Mouse (Mus musculus) brain, embryonic 14.5 days (tissue): ENCODE results near the gene Schip1.

Experiments
- CTCF ChIP-seq: fragments of 200-500 bp; IDR thresholded peaks from 2 replicates; pipeline ENCODE4 v1.5.1; 2012; ENCODE audit warnings: inconsistent platforms, mild to moderate bottlenecking, moderate library complexity, borderline replicate concordance; ENCODE audit not compliant: insufficient read depth, insufficient read length; ENCODE audit errors: extremely low read depth
- POLR2A ChIP-seq: fragments of 200-500 bp; IDR thresholded peaks from 2 replicates; pipeline ENCODE4 v1.6.1; 2012; ENCODE audit warnings: mild to moderate bottlenecking, inconsistent platforms, borderline replicate concordance; ENCODE audit not compliant: poor library complexity, insufficient read depth, insufficient read length, severe bottlenecking; ENCODE audit errors: extremely low read depth

- no peak for TF ChIP-seq POLR2A
- TF ChIP-seq CTCF, result no peak
Measured at GRCm38 (mm10) chr3:68492066-68492465, 427.5 kb downstream of the Schip1 start.
